Mouse (Mus musculus) T-helper 2 cell (primary cell): ENCODE measurements around the gene Rarg.

Experiments used
- in situ Hi-C: fragments of 300-600 bp; cut with MboI, MseI; formaldehyde crosslinking; loops from one replicate; pipeline ENCODE4 v1.15.1; 2025; ENCODE audit warnings: high pct_unique_total_duplicates

Gene Rarg

DNA sequence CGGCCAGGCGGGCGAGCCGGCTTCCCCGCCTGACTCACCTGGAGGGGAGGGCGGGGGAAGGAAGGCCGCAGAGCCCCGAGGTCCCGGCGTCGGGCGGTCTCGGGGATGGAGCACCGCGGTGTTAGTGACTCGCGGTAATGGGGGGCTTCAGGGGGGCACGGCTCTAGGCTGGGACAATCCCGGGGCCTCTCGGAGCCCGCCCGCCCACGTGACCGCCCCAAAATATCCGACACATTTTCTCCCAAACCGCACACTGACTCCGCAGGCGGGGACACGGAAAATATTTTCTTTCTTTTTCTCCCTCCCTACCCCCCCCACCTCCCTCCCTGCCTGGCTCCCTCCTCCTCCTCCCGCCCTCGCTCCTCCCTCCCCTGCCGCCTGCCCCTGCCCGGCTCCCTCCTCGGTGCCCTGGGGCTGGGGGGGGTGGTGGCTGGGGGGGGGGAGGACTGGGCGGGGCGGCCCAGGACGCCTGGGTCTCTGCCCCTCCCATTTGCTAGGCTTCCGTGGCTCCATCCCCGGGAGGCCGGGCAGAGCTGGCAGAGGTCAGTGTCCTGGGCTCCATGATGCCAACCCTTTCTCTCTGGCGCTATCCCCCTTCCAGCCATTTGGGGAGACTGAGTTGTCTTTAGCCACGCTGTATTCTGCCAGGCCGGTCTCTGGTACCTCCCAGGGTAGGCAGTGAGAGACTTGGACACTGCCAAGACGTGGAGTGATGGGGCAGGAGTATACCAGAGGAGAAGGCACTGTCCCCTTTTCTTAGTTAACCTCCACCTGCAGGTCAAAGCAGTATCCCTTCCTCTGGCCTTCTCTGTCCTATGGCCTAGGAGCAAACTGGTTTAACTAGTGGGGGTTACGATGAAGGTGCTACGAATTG is at the start of gene Rarg:
Rarg (minus strand) TSS at position 316 of the 874 bp plus-strand sequence.
- in situ Hi-C loops = no loop called here

- in situ Hi-C loops = no loop called here
Measured at GRCm38 (mm10) chr15:102302542-102302941, 45.2 kb upstream of the Rarg start.

DNA sequence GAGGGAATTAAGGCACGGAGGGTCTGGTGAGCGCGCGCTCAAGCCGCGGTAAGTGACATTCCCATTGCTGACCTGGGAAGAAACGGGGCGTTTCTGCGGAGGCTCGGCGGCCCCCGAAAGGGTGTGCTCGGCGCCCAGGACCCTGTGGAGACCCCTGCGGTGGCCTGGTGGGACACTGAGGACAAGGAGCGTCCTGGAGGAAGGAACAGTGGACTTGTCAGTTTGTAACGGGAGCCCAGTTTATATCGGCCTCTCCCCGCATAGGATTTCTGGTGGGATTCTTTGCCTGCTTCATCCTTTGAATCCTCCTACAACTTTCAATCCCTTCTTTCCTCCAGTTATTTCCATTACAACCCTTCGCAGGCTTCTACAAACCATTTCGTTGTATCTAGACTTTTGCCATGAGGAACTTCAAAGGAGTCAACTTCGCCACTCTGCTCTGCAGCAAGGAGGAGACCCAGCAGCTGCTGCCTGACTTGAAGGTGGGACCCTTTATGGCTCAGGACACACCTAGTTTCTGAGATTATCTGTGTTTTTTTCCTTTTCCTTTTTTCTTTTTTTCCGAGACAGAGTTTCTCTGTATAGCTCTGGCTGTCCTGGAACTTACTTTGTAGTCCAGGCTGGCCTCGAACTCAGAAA is 39.2 kb upstream of the Rarg start:
- in situ Hi-C loops = no loop called here

- in situ Hi-C loops = no loop called here
Measured at GRCm38 (mm10) chr15:102295633-102296367, 38.5 kb upstream of the Rarg start, which contains the start of gene Espl1. Espl1 (plus strand) TSS chr15:102296266.

DNA sequence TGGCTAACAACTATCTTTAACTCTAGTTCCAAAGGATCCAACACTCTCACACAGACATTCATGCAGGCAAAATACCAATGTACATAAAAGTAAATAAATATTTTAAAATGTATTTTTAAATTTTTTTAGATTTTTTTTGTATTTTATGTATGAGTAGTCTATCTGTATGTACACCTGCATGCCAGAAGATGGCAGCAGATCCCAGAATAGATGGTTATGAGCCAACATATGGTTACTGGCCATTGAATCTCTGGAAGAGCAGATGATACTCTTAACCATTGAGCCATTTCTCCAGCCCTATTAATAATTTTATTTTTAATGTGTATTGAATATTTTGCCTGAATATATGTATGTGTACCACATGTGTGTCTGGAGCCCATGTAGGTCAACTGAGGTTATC is 30.1 kb upstream of the Rarg start:
- in situ Hi-C loops = no loop called here

- in situ Hi-C loops = no loop called here
Measured at GRCm38 (mm10) chr15:102283648-102284047, 26.3 kb upstream of the Rarg start.

- in situ Hi-C loops = no loop called here
Measured at GRCm38 (mm10) chr15:102282463-102283292, 25.4 kb upstream of the Rarg start.

GRCm38 (mm10) chr15:102280623-102281022 is 23.3 kb upstream of the Rarg start:
- in situ Hi-C loops = no loop called here

GRCm38 (mm10) chr15:102279783-102280520 is 22.6 kb upstream of the Rarg start:
- in situ Hi-C loops = no loop called here

GRCm38 (mm10) chr15:102279092-102279782 is 21.9 kb upstream of the Rarg start, which contains the start of gene Mfsd5:
Mfsd5 (plus strand) TSS chr15:102279454.
- in situ Hi-C loops = no loop called here

DNA sequence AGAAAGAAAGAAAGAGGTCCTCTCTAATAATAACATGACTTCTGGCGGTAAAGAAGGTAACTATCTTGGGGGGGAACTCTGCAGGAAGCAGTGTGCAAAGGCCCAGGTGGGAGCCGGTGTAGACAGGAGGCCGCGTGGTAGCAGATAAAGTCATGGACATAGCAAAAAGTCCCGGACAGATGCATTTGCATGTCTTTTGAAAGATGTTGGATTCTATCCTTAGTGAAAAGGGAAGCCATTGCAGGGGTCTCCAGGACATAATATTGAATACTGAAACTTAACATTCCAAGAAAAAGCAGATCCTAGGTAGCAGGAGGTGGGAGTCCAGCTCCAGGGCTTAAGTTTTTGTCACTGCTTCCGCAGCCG is 21.4 kb upstream of the Rarg start:
- in situ Hi-C loops = no loop called here

GRCm38 (mm10) chr15:102273982-102274716 is 16.8 kb upstream of the Rarg start:
- in situ Hi-C loops = no loop called here

DNA sequence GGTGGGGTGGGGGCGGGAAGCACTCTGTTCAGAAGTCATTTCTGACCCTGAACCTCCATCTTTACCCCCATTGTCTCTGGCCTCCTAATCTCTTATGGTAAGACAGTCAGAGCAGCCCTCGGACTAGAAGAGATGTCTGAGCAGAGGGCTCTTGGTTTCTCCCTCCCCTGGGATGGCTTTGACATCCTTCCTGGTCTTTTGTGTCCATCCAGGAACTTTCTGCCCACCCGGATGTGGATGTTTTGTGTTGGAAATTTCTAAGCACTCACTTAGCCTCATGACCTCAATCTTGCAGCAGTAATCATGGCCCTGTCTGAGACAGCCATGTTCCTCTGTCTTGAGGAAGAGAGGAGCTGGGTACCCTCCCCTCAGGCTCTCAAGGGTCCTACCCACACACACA is 14.1 kb upstream of the Rarg start:
- in situ Hi-C loops = no loop called here

GRCm38 (mm10) chr15:102270274-102270960 is 13.1 kb upstream of the Rarg start, which contains the start of gene Gm9918:
Gm9918 (plus strand) TSS chr15:102270563.
- in situ Hi-C loops = no loop called here

- in situ Hi-C loops = no loop called here
Measured at GRCm38 (mm10) chr15:102265548-102265947, 8.2 kb upstream of the Rarg start.

GRCm38 (mm10) chr15:102263037-102263436 is 5.7 kb upstream of the Rarg start:
- in situ Hi-C loops = no loop called here

DNA sequence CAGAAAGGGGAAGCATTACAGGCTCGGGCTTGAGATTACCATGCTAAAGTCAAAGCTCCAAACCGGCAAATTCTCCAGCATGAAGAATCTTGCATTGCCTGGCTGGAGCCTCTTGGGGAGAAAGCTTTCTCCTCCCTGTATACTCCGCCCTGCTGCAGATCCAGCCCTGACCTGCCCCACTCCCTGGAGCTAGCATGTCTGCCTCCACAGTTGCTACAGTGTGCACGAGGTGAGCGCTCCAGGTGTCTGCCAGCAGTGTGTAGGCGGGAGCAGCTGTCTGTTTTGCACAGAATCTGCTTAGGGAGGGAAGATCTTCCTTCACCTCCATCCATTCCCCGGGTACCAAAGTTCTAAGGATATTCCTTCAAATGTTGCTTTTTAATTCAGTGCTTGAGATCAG is 5.3 kb upstream of the Rarg start:
- in situ Hi-C loops = no loop called here

- in situ Hi-C loops = no loop called here
Measured at GRCm38 (mm10) chr15:102258581-102259253, 1.4 kb upstream of the Rarg start.
